Mouse (Mus musculus) left cerebral cortex, adult 18-20 months (tissue): Measurements from ENCODE around the gene Wdr63. TPM values are rescaled to one million over a fixed set of nuclear protein-coding genes. Genes with fewer than 3 reads are reported as not detected.

Source experiments
- DNase-seq, 2 experiments: peaks; one replicate each; pipeline ENCODE4 v3.0.0; 2021 to 2022; ENCODE audit warnings: low spot score in 2 of 2, mixed read lengths in 1 of 2
- total RNA-seq, 2 experiments: library from RNA; stranded (reverse); gene quantifications; 2 replicates each; pipeline ENCODE4 v1.2.3; 2021

The Wdr63 gene
- total RNA-seq, 2 experiments from 2014 or later, result 0.37 TPM; not detected in 1

- peak; percentile 26 to 33 for DNase-seq
These were observed 49.7 kb downstream of the Wdr63 start for GRCm38 (mm10) chr3:146058263-146058662.

- no peak for DNase-seq
These were observed 50.8 kb downstream of the Wdr63 start for GRCm38 (mm10) chr3:146057131-146057530.

- no peak for DNase-seq
These were observed 54.1 kb downstream of the Wdr63 start for GRCm38 (mm10) chr3:146053873-146054272.

GRCm38 (mm10) chr3:146053082-146053814, 54.7 kb downstream of the Wdr63 start:
- DNase-seq, result no peak

DNA sequence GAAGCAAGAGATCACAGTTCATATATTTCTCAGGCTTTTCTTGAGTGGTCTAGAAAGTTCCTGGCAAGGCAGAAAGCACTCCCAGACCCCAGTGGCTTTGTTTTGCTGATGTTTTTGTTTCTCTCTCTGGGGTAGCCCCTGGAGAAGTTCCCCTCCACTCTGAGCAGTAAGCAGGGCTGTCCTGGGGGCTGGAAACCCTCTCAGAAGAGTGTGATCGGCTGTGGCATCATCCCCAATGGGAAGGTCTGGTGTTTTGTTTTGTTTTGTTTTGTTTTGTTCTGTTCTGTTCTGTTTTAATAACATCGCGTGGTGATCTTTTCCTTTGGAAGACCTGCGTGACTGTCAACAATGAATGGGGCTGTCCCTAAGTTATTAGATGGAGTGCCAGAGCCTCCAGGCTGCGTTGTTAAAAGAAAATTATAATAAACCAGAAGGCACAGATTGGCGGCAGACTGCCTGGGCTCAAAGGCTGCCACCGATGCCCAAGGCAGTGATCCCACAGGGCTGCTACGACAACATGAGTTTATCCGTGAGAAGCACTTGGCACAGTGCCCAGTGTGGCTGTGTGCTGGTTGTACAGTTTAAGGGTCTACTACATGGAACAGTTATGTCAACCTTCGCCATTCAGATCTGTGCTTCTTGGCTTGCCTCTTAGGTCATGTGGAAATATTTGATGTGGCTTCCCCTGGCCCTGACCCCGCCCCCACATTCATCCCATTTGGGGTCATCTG, 56.5 kb downstream of the Wdr63 start:
- no peak for DNase-seq

GRCm38 (mm10) chr3:146049951-146050350, 58.0 kb downstream of the Wdr63 start:
- no peak for DNase-seq

DNA sequence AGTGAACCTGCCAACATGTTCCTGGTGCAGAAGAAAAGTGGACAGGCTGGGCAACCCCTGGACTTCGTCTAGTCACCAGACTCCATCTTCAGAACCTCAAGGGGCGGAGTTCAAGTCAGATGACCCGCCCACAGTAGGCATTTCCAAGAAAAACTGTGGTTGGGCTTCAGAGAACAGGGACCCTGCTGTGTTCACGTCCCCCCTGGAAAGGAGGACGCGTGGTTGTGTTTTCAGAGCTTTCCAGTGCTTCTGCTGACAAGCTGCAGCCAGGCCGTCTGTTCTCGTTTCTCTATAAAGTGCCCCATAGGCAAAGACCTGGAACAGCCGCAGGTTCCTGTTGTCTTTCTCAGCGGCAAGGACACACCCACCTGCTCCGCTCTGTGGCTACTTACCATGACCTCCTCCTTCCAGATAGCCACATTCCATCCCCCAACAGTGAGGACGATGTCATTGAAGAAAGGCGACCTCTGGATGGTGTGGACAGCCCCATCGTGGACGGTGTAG, 60.2 kb downstream of the Wdr63 start:
- DNase-seq, result no peak

- DNase-seq, result no peak
These were observed 61.9 kb downstream of the Wdr63 start for GRCm38 (mm10) chr3:146046076-146046475.

GRCm38 (mm10) chr3:146044977-146045376, 63.0 kb downstream of the Wdr63 start:
- no peak for DNase-seq

DNA sequence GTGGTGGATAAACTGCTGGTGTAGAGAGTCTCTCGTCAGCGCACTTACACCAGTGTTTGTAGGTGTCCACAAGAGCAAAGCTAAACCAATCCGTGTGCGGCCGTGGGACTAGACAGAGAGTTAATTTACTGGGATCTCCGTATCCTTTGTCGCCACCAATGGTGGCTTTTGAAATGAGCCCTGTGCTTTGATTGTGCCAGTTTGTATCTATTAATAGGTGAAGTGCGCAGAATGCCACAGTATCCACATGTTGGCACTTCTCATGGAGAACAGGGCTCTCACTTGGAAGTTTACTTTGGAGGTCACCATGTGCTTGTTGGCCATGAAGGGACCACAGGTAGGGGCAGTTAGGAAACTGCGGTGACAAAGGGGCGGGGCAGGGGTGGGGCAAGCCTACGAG, 66.5 kb downstream of the Wdr63 start:
- DNase-seq, result no peak

DNA sequence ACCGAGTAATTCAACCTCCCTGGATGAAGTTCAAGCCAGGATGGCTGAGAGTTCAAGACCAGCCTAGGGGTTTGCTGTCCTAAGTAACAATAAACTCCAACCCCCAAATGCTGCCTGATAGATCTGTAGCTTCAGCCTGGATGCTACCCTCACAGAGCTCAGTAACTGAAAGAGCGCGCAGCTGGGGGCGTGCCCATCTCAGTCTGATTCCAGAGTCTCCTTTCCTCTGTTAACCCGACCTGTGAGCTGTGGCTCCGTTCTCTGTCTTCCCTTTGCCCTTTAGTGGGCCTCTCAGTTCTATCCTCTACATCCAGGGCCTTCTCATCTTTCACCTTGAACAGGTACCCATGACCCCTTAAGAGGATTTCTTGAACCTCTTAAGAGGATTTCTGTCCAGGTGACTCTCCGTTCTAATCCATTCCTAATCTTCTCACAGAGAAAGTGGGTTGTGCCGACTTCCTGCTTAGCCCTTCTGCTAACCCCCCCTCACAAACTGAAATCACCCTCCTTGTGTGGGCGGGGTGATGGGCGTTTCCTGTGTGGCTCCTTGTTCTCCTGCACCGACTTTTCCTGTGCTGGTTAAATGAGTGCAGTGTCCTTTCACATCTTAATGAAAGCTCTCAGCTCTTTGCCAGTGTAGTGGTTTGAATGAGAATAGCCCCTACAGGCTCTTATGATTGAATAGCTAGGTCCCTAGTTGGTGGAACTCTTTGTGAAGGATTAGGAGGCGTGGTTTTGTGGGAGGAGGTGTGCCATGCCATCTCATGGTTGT, 68.6 kb downstream of the Wdr63 start:
- no peak for DNase-seq

GRCm38 (mm10) chr3:146037906-146038305, 70.0 kb downstream of the Wdr63 start:
- no peak for DNase-seq

GRCm38 (mm10) chr3:146032976-146033375, 75.0 kb downstream of the Wdr63 start:
- no peak for DNase-seq

DNA sequence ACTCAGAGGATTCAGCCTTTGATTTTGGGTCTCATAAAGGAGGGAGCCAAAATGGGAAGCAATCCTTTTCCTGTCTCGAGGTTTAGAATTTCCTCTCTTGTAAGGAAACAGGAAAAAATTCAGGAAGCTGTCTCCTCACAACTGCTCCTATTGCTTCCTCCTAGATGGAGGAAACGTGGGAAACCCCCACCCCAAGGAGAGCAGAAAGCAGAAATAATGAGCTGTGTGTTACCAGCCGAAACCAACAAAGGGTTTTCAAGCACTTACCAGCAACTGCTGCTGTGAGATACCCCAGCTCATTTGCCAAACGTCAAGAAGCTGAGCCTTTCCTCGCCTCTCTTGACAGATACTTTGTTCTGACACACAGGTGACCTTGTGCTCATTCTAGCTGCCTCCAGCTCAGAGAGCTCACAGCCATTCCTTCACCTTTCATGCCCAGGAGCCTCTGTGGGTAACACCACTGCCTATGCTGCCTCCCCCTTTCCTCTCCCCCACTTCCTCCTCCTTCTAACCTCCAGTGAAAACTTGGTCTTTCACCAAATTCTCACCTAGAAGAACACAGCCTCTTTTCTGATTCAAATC, 77.6 kb downstream of the Wdr63 start:
- no peak for DNase-seq

GRCm38 (mm10) chr3:146029234-146029633, 78.7 kb downstream of the Wdr63 start:
- DNase-seq, result no peak

- no peak for DNase-seq
These were observed 79.5 kb downstream of the Wdr63 start for GRCm38 (mm10) chr3:146028406-146028805.

- DNase-seq, result no peak
These were observed 80.8 kb downstream of the Wdr63 start for GRCm38 (mm10) chr3:146027116-146027515.

GRCm38 (mm10) chr3:146025499-146025898, 82.4 kb downstream of the Wdr63 start:
- no peak for DNase-seq

DNA sequence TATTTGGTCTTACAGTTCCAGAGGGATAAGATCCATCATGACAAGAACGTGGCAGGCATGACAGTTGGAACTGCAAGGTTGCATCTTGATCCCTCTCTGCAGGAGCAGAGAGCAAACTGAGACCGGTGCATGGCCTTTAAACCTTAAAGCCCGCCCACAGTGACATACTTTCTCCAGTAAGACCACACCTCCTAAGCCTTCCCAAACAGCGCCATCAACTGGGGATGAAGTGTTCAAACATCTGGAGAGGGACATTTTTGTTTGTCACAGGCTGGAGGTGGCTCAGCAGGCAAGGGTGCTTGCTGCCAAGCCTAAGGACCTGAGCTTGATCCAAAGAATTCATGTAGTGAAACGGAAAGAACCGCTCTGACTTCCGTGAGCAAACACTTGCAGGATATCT, 83.2 kb downstream of the Wdr63 start:
- no peak for DNase-seq

GRCm38 (mm10) chr3:146022232-146022631, 85.7 kb downstream of the Wdr63 start:
- DNase-seq, result no peak

DNA sequence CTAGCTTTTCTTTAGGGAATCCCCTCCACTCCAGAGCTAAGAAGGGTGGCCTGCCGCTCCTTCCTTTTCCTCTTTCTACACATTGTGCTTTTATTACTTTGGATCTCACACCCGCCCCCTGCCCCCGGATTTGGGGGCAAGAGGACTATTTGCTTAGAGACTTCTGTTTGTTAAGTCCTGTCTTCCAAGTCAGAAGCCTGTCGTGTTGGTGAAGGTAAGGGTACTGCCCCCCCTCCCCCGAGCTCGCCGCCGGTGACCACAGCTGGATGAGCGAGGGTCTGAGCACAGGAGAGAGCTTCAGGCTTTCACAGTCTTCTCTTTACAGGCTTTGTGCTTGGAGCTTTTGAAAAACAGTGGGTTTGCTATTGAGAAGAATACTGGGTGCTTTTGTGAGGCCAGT, 90.4 kb downstream of the Wdr63 start:
- no peak for DNase-seq
